Mouse (Mus musculus) skeletal muscle tissue, adult 2 months (tissue): ENCODE measurements around the gene Cdh24.

Experiments
- DNase-seq: peaks from one replicate; pipeline ENCODE4 v3.0.0-alpha.2; 2012; ENCODE audit warnings: low read depth, low spot score

Gene Cdh24

DNA sequence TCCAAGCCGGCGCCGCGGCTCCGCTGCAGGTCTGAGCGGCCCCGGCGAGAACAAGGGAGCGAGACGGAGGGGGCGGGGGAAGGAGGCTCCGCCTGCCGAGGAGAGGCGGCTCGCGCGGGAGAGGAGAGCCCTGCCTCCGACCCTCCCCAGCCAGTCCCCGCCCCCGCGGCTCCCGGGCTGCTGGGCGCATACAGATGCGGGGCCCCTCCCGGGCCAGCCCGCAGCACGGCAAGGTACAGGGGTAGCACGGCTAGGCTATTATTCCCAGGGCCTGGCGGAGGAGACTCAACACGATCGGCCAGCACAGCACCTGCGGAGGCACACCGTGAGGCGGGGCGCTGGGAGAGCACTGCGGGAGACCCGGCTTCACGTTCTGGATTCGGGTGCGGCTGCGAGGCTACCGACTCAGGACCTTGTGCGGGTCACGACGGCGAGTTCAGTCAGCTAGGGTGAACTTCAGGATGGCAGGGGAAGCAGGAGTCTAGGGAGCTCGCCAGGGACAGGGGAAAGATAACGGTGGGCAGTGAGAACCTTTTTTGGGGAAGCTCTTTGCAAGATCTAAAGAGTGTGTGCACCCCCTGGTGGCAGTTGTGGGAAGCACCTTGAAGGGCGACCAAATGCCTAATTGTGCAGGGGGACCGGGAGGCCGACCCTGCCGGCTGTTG, at the start of gene Cdh24:
TSS of gene Cdh24 (minus strand) at position 60 of the 665 bp plus-strand sequence.
- peak; percentile 46 for DNase-seq

- no peak for DNase-seq
Observed at GRCm38 (mm10) chr14:54687251-54687650, 46.1 kb upstream of the Cdh24 start.

GRCm38 (mm10) chr14:54686522-54687143, 45.5 kb upstream of the Cdh24 start, which contains the start of gene Acin1:
Gene Acin1 (minus strand): TSS chr14:54686931.
- DNase-seq = peak; percentile 99

DNA sequence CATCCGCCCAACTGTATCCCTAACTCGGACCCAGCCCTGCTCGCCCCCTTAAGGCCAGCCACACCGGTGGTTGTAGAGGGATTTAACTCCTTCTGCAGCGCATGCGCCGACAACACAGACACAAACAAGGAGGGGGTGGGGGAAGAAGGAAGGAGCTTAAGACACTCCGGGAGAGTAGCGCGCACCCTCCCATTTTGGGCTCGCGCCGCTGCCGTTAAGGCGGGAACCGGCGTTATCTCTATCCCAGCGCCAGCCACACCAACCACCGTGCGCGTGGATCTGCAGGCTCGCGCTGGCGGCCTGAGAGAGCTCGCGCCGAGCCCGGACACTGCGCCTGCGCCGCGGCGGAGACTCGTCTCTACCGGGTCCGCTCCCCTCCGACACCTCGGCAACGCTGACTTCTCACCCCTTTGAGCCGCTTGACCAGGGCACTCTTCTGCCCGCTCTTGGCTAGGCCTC, 44.9 kb upstream of the Cdh24 start, which contains the start of gene 1700123O20Rik:
TSS of gene 1700123O20Rik (plus strand) at position 154 of the 459 bp plus-strand sequence.
- peak; percentile 85 for DNase-seq

GRCm38 (mm10) chr14:54685471-54685870, 44.3 kb upstream of the Cdh24 start:
- no peak for DNase-seq

GRCm38 (mm10) chr14:54682396-54682795, 41.2 kb upstream of the Cdh24 start:
- DNase-seq = no peak

GRCm38 (mm10) chr14:54678657-54679304, 37.6 kb upstream of the Cdh24 start:
- no peak for DNase-seq

- no peak for DNase-seq
Observed at GRCm38 (mm10) chr14:54676290-54676689, 35.1 kb upstream of the Cdh24 start.

DNA sequence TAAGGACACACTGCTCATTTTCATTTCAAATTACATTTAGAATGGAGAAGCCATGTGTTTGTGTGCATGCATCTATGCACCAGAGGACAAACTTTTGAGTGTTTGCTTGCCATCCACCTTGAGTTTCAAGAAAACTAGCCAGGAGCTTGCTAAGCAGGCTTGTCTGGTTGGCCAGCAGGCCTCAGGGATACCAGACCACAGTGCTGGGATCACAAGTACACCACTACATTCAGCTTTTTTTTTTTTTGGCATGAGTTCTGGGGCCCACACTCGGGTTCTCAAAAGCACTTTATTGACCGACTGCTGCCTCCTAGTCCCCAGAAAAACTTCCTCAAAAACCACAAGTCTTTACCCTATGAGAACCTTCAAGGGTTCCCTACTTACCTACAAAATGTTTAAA, 33.2 kb upstream of the Cdh24 start:
- no peak for DNase-seq

GRCm38 (mm10) chr14:54669381-54669780, 28.2 kb upstream of the Cdh24 start:
- DNase-seq = no peak

DNA sequence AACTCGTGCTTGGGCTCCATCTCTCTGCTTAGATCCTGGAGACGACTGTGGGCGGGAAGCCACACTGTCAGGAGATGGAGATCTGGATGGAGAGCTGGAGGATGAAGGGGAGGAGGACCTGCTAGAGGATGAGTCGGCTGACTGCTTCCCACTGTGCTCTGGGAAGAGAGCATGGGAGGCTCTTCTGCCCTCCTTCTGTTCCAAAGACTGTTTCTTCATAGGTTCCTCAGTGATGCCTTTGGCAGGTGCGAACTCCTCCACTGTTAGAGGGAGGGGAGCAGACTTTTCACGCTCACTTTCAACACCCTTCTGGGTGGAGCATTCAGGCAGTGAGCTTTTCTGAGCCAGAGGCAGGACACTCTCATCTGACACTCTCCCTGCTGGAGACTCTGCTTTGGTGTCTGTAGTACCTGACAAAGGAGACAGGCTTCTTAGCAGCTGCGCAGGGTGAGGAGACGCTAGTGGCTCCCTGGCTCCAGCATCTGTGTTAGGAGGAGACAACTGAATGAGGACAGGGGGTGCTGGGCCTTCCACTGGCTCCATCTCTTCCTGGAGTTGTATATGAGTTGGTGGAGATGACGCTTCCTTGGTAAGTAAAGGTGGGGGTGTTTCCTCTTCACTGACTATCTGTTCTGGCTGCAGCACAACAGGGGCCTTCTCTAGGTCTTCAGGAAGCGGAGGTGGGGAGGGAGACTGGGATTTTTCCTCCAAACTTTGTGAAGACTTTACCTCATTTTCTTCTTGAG, 23.5 kb upstream of the Cdh24 start:
- no peak for DNase-seq

- DNase-seq = no peak
Observed at GRCm38 (mm10) chr14:54660009-54660408, 18.8 kb upstream of the Cdh24 start.

GRCm38 (mm10) chr14:54653496-54653895, 12.3 kb upstream of the Cdh24 start:
- peak; percentile 88 for DNase-seq

- no peak for DNase-seq
Observed at GRCm38 (mm10) chr14:54652787-54653186, 11.6 kb upstream of the Cdh24 start.

GRCm38 (mm10) chr14:54651556-54651955, 10.4 kb upstream of the Cdh24 start:
- no peak for DNase-seq

GRCm38 (mm10) chr14:54650621-54651454, 9.7 kb upstream of the Cdh24 start:
- peak; percentile 79 for DNase-seq

DNA sequence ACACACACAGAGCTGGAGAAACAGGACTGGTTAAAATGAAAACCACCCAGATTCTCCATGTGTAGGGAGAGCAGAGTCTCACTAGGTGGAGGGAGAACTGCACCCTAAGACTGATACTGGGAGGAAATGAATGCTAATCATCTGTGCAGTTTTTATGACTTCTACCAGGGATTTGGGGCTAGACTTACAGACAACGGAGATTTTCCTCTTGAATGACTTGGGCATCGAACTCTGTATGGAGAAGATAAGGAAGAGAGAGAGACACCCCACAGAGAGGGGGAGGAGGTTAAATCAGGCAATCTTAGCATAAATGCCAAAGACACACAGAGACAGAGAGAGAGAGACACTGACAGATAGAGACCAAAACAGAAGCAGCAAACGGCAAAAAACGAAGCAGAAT, 6.7 kb upstream of the Cdh24 start:
- no peak for DNase-seq

- no peak for DNase-seq
Observed at GRCm38 (mm10) chr14:54646898-54647636, 5.9 kb upstream of the Cdh24 start.

DNA sequence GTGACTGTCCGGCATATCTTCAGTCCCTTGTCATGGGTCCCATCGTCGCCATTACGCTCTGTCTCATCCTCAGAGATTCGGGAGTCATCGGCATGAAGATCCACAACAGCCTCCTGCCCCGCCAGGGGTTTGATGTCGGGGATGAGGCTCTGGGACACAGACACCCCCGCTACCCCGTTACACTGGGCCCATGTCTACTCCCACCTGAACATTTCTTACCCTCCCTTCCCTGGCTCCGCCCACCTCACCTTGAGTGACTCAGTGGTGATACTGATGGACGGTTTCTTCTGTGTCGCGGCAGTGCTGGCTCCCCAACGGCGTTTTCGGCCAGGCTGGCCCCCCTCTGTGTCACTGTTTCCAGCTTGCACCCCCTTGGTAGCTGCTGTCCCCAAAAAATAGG, 5.3 kb upstream of the Cdh24 start:
- DNase-seq = no peak

DNA sequence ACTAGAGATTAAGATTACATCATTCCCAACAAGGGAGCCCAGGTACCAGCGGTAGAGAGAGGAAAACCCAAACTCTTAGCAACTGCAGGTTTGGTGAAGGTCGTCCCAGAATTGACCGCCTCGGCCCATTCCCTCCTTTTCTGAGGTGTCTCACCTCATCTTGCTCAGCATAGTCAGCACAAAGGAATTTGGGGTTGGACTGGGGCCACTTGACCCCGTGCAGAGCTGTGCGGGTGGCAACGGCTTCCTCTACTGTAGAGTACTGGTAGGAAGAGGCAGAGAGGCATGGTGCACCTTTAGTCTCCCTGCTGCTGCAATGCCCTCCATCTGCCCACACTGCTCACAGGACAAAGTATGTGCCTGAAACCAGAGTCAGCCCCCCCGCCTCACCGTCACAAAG, 3.1 kb upstream of the Cdh24 start:
- DNase-seq = no peak
